Mouse (Mus musculus) C2C12 (cell line): Measurements from ENCODE around the gene Zfp131.

Experiments
- CEBPB ChIP-seq: IDR thresholded peaks from one replicate; pipeline ENCODE4 v1.6.1; 2011; ENCODE audit warnings: low read depth, mild to moderate bottlenecking, control low read depth, moderate library complexity
- CTCF ChIP-seq: IDR thresholded peaks from one replicate; pipeline ENCODE4 v1.5.1; 2011; ENCODE audit not compliant: control insufficient read depth, insufficient read depth, insufficient read length
- FOSL1 ChIP-seq: IDR thresholded peaks from one replicate; pipeline ENCODE4 v1.8.0; 2011; ENCODE audit warnings: mild to moderate bottlenecking, low read length; ENCODE audit not compliant: poor library complexity, insufficient read depth, severe bottlenecking
- MAX ChIP-seq: IDR thresholded peaks from one replicate; pipeline ENCODE4 v1.6.1; 2011; ENCODE audit warnings: mild to moderate bottlenecking, control low read depth
- MYOD1 ChIP-seq: IDR thresholded peaks from one replicate; pipeline ENCODE4 v1.6.1; 2011; ENCODE audit warnings: low read depth; ENCODE audit not compliant: control insufficient read depth, insufficient read length
- MYOG ChIP-seq: IDR thresholded peaks from one replicate; pipeline ENCODE4 v1.6.1; 2011; ENCODE audit not compliant: control insufficient read depth, insufficient read length; ENCODE audit errors: extremely low read depth
- USF1 ChIP-seq: IDR thresholded peaks from one replicate; pipeline ENCODE4 v1.6.1; 2011; ENCODE audit warnings: low read depth, mild to moderate bottlenecking, control low read depth, moderate library complexity

GRCm38 (mm10) chr13:119754635-119755020 is 36.1 kb downstream of the Zfp131 start:
- no peak for TF ChIP-seq CTCF
- no peak for TF ChIP-seq CEBPB
- no peak for TF ChIP-seq USF1
- no peak for TF ChIP-seq MAX
- TF ChIP-seq MYOD1, result no peak
- TF ChIP-seq FOSL1, result no peak
- TF ChIP-seq MYOG, result no peak
